Mouse (Mus musculus): ENCODE data around the gene Noc3l.

Noc3l gene
- long read RNA-seq, experiment 1, partial matches to known transcripts, result 0 of 2 reads
- long read RNA-seq, experiment 1, other reads (novel, unspliced or antisense), result 0 of 2 reads
- long read RNA-seq, experiment 2, partial matches to known transcripts, result 5 of 7 reads
- long read RNA-seq, experiment 2, other reads (novel, unspliced or antisense), result 2 of 7 reads

DNA sequence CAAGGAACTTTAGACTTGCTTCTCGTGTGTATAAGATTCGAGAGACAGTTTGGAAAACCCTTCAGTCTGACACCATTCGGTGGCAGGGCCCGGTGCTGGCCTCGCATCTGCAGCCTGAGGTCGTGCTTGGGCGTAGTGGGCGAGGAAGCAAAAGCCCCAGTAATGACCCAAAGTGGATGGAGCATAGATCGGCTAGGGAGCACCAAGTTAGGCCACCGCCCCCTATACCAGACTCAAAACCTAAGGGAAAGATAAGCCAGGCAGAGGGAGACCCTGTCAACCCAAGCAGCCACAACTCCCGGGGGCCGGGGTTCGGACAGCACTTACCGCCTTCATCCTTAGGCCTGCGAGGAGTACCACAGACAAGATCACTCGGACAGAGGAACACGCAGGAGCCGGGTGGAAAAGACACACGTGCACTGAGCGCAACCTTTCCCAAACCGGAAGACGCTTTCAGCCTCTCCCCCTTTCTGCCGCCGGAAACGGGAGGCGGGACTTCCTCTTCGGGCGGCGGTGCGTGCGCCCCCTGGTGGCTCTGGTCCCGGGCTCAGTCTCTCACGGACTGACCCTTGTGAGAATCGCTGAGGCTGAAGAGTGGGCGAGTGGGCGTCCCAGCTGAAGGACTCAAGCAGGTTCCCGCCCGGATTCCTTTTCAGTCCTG lies at the start of gene Noc3l:
Noc3l (minus strand) TSS at position 472 of the 661 bp plus-strand sequence.
- intact Hi-C loops (cut with DNase I), result no loop called here

DNA sequence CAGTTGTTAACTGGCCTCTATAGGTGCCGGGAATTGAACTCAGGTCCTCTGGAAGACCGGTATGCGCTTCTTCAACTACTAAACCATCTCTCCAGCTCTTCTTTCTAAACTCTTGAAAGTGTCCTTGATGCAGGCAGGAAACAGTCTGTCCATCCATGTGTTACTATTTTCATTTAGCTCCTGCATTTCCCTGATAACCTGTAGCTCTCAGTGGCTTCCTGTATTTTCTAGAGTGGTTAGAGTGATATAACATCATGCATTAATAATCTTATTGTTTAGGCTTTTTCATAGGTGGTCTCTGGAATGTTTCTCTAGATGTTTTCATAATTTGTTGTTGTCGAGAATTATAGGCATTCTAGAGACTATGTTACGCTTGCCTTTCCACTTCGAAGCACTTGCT lies 43.5 kb upstream of the Noc3l start:
- intact Hi-C loops (cut with DNase I), result no loop called here

DNA sequence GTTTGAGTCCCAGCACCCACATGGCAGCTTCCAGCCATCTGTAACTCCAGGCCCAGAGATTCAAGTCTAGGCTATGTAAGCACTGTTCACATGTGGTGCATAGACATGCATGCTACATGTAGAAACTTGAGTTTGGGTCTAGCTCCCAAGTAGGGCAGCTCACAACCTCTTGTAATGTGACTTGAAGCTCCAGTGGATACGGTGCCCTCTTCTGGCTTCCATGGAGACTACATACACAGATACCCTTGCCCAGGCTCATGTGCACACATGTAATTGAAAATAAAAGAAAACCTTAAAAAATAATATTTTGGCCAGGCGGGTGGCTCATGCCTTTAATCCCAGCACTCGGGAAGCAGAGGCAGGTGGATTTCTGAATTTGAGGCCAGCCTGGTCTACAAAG lies 39.2 kb upstream of the Noc3l start:
- intact Hi-C loops (cut with DNase I), result no loop called here

DNA sequence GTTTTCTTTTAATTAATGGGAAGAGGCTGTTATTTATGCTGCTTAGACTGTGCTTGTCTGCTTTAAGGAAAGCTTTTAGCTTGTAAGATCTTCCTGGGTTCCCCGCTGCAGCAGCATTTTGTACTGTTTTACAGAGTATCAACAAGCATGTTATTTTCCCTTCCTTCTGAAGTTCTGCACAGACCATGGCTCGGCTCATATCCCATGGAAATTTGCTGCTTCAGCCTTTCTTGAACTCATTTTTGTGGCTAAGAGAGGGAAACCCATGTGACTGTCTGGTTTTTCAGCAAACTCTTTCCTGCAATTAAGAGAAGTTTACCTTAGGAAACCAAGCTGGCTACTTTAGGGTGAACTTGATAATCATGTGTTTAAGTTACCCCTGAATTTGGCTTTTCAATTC lies 27.3 kb upstream of the Noc3l start:
- intact Hi-C loops (cut with DNase I), result no loop called here

DNA sequence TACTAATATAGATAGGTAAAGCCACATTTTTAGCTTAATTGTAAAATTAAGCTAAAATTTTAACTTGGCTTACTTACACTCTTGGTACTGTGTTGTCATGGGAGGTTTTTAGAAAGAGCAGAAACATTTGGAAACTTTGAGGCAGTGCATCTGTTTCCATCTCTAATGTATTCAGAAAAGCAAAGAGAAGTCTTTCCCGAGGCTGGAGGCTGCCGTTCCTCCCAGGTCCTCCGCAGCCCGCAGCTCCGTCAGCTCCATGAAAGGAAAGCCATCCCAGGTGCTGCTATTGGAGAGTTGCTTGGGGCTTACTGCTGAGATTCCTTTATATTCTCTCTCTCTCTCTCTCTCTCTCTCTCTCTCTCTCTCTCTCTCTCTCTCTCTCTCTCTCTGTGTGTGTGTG lies 25.8 kb upstream of the Noc3l start:
- intact Hi-C loops (cut with DNase I), result no loop called here

DNA sequence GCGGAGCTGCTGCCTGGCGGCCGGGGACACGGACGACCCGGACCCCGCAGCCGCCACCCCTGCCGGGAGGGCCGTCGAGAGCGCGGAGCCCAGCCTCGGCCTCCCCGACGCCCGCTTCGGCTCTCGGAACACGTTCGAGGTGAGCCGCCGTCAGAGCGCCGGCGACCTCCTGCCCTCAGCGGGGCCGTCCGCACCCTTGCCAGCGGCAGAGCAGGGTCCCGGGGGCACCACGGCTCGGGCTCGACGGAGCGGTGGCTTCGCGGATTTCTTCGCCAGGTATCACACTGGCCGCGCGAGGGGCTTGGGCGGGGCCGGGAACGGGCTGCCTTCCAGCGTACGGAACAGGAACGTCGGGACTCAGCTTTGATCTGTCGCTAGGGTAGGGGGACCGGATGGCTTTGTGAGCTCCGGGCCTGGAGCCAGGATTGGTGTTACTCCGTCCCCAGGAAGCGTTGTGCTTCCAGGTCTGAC lies 18.2 kb upstream of the Noc3l start:
- intact Hi-C loops (cut with DNase I), result no loop called here

DNA sequence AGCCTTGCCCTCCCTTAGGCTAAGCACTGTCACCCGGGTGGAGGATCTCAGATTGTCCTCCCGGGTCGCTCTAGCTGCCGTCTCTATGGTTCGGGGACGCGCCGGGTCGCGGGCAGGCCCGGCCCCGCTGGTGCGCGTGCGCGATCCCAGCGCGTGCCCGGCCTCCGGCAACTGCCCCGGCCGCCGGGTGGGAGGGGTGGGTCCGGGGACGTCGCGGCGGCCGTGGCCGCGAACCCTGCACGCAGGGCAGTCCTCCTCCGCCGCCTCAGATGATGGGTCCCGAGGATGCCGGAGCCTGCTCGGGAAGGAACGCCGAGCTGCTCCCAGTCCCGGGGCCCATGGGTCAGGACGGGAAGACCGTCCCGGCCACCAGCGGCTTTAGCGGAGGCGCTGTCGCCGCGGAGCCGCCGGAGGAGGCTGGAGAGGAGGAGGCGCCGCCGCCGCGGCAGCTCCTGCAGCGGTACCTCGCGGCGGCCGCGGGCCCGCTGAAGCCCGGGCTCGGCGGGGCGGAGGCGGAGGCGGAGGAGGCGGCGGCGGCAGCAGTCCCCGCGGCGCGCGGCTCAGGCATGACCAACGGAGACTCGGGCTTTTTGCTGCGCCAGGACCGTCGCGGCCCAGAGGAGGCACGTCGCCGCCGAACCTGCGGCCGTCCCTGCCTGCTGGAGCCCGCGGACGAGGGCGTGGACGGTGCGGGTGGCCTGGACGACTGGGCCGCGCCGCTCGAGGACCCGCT lies 17.6 kb upstream of the Noc3l start, which contains the start of gene Tbc1d12:
Tbc1d12 (plus strand) TSS at position 142 of the 733 bp plus-strand sequence.
- intact Hi-C loops (cut with DNase I), result no loop called here

DNA sequence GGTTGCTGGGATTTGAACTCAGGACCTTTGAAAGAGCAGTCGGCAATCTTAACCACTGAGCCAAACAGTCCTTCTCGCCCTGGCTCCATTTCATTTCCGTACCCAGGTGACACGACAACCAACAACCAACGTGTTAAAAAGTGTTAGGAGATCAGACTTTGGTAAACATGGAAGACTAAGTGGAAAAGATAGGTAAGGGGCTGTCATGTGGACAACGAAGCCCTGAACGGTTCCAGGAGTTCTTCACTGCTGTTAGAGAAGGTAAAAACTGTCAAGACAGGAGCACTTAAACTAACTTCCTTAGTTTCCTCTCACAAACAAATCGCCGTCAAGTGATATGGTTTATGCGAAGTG lies 17.0 kb upstream of the Noc3l start:
- intact Hi-C loops (cut with DNase I), result no loop called here

DNA sequence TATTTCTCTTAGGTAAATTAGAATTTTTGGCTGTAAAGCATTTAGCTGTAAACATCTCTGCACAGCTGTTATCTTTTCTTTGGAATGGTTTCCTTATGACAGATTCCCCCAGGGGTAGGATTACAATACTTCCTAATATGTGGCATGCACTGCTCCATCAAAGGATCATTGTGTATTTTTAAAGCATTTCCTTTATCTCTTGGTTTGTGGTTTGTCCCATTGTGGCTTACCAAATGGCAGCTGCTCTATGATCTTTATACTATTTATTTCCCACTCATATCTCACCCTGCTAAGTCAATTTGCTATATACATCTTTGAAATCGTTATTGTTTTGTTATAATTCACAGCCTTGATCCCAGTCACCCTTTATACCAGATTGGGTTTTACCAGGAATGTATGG lies 14.2 kb upstream of the Noc3l start:
- intact Hi-C loops (cut with DNase I), result no loop called here

DNA sequence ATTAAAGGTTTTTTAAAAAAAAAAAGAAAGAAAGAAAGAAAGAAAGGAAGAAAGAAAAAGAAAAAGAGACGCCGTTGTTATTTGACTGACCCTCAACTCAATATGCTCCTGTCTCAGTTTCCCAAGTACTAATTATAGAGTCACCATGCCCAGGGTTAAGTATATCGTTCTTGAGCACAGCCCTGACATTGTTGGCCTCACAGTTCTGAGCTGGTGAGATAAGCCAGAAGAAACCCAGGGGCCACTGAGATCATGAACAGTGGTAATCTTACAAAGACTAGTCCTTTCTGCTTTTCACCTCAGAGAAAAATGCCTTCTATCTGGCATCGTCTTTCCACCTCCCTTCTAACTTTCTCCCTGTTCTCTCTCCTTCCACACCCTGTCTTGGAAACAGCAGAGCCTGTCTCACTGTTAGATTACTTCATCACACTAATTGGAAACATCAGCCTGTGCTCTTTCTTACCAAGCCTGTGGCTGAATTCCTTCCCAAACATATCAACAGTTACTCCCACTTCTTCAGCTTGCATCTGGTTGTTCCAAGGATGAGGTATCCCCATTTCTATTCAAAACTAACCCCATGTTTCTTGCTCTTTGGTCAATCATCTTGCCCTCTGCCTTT lies 1.3 kb upstream of the Noc3l start:
- intact Hi-C loops (cut with DNase I), result no loop called here

DNA sequence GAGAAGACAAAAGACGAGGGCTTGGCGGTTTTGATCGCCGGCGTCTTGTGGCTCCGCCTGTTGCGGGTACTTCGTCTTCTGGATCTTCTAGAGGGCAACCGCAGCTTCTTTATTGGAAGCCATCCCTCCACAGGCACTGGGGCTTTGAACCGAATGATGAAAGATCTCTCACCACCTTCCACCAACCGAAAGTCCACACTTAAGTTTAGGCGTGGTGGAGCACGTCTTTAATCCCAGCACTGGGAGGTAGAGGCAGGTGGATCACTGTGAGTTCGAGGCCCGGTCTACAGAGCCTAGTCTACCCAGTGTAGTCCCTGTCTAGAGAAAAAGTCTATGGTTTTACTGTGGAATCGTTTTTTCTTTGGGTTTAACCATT lies 378 bp upstream of the Noc3l start:
- intact Hi-C loops (cut with DNase I), result no loop called here

DNA sequence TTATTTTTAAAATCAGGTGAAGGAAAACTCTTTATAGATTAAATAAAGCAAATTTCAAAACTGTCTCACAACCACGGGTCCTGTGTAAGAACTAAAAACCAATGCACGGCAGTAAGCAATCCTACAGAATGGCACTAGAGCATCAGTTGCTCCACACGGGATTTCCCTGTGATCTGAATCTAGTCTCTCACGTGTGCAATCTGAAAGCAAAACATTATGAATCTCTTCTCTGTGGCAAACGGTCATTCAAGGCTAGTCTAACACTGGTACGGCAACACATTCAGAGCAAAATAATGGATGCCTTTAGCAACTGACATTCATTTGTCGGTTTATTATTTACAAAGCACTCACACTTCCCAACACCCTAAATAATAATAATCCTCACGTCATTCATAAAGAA lies 846 bp downstream of the Noc3l start:
- intact Hi-C loops (cut with DNase I), result no loop called here

DNA sequence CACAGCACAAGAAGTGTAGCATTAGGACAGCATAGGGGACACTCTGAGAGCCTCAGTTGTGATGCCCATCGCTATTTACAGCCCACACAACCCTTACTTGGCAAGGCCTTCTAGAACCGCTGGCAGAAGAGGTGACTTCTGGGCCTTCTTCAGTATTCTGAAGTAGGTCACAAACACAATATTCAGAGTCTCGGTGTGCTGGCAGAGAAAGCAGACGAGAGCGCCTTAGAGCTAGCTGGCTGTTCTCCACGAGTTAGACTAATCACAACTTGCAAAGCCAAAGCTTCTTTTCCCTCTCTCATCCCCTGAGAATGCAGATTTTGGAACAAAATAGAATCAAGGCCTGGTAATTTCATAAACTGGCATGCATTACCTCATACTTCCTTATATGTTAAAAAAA lies 20.2 kb downstream of the Noc3l start:
- intact Hi-C loops (cut with DNase I), result no loop called here

DNA sequence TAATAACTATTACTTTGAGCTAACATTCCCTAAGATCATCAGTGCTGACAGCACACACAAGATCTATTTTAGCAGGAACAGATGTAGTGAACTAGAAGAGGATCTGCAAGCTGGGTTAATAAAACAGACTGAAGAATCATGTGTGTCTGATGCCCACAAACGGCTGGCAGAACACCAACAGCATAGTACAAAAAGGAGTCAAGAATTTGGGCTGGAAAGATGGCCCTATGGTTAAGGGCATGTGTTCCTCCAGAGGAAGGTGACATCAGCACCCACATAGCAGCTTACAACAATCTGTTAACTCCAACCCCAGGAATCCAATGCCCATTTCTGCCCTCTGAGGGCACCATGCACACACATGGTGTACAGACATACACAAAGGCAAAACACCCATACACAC lies 20.7 kb downstream of the Noc3l start:
- intact Hi-C loops (cut with DNase I), result no loop called here

DNA sequence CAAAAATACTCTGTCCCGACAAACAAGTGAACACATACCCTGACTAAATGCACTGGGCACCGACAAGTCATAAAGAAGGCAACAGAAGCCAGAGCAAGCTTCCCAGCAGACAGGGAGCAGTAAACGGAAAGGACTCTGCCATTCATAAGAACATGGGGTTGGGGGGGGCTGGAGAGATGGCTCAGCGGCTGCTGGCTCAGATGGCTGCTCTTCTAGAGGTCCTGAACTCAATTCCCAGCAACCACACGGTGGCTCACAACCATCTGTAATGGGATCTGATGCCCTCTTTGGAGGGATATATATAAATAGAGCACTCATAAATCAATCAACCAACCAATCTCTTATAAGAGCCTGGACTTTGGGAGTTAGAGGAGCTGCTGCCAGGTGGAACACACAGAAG lies 22.5 kb downstream of the Noc3l start:
- intact Hi-C loops (cut with DNase I), result no loop called here

DNA sequence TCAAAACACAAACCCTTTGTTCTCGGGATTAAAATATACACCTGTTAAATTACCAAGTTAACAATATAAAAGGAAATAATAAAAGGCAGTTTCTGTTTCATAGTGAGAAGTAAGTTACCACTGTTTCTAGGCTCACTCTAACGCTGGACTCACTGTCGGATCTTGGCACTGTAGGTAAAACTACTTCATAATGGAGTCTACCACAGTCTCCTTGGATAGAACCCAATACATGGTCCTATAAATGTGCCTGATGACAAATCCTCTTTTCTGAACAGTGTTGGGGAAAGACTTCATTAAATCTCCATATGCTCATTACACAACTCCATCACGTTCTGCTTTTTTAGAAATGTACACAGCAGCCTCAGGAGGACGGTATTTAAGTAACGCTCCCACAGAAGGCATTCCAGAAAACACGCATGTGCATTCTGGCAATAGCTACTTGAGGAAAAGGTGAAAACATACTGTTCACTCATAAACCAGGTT lies 25.4 kb downstream of the Noc3l start:
- intact Hi-C loops (cut with DNase I), result no loop called here

DNA sequence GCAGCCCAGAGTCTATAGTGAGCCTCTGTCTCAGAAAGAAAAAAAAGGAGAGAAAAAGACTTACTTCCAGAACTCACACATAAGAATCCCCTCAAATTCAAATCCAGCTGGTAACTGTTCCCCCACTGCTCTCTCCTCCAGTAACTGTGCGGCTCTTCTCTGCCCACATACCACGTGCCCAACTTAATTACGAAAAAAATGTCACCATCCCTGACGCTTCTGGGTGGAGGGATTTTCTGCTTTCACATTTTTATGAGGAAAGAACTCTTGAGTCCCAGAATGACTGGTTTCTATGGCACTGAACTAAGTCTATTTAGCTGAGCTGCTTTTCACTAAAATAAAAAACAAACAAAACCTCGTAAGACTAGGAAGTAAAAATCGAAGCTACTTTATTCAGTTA lies 31.3 kb downstream of the Noc3l start:
- intact Hi-C loops (cut with DNase I), result no loop called here

DNA sequence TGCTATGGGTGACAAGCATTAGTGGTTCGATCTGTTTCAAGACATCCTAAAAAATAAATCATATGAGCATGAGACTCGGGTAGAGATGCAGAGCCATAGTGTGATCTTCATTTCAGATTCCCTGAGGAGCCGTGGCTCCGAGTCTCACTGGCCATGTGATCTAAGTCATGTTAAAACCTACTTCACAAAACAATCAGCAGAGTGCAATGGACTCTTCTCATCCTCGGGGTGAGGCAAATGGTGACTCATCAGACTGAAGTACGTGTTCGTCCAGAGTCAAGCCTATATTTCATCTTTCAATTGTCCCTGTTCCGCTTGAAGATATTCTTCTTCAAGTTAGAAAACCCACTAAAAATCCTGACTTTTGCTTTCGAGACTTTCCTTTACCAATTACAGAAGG lies 35.5 kb downstream of the Noc3l start:
- intact Hi-C loops (cut with DNase I), result no loop called here

DNA sequence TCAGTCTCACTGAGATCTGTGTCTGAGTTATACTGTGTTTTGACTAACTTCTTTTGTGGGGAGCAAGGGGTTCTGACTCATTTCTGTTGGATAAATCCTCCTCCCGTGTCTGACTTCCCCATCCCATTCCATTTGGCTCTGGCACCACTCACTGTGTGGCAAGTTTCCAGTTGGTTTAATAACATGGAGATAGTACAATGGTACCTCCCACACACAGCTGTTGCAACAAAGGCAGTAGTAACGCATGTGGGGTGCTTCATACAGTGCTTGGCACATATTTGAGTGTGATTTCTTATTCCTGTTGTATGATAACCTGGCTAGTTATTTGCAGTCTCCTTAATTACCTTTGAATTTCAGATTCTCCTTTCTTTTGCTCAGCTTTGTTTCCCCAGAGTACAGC lies 40.2 kb downstream of the Noc3l start:
- intact Hi-C loops (cut with DNase I), result loop anchor here (5.0 to 10.0 kb wide), 3 partner anchors 134 to 352 kb away; no protein-coding TSS in a partner anchor

DNA sequence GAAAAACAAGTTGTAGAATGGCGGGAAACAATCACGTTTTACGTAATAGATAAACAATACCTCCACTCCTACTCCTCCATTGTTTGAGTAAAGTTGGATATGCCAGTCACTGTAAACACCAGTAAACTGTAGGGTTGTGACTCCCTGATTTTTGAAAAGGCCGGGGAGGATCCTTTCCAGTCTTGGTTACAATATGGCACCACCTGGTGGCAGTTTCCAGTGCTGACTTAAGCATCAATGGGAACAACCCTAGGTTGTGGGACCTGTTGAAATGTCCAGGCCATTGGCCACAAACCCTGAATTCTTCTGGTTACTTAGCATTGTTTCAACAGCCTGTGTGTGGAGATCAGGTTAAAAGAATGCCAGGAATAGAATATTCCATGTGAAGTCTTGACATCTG lies 43.5 kb downstream of the Noc3l start:
- intact Hi-C loops (cut with DNase I), result loop anchor here (5.0 to 10.0 kb wide), 3 partner anchors 131 to 348 kb away; no protein-coding TSS in a partner anchor

DNA sequence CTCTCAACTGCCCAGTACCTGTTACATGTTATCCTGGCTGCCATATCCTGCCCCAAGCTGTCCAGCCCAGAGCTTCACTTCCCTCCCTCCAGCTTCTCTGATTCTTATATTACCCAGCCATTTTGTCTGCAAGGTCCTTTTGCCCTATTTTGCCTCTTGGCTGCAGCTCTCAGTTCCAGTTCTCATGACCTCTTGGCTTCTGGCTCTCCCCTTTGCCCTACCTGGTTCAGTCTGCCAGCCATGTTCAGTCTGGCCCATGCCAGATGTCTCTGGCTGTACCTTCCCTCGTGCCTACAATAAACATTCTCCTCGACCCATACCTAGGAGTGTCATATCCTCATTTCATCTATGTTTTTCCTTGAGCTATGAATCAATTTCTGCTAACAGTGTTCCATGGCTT lies 52.7 kb downstream of the Noc3l start:
- intact Hi-C loops (cut with DNase I), result no loop called here

DNA sequence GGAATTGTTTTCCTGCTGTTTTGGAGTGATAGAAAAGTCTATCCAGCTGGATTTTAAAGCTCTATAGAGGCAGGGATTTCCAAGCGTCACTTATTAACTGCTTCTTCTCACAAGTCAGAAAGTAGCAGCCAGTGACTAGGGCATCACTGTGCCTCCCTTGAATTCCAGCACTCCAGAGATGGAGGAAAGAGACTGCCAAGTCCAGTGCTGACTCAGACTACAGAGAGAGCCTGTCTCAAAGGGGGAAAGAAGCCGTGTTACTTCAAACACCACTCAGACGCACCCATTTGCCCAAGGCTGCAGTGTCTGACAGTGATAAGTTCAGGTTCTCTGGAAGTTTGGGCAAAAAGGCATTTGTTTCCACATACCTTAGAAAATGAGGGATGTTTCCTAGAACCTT lies 58.6 kb downstream of the Noc3l start:
- intact Hi-C loops (cut with DNase I), result no loop called here

All from adrenal gland (tissue).